Mouse (Mus musculus) hindbrain, embryonic 16.5 days (tissue): ENCODE results near the gene Sox4. TPM values are rescaled to one million over a fixed set of nuclear protein-coding genes. Genes with fewer than 3 reads are reported as not detected.

Experiments
- ATAC-seq: fragments of 200-750 bp; cut with Nextera tagmentation; 2 replicates; pipeline ENCODE4 v1.8.0; 2017; ENCODE audit warnings: moderate TSS enrichment, moderate library complexity
- H3K27ac ChIP-seq: fragments of 300-500 bp; sonication (generic); 2 replicates; pipeline ENCODE4 v1.5.1; 2014; ENCODE audit warnings: low read depth, mild to moderate bottlenecking, control low read depth, low read length, moderate library complexity
- H3K27me3 ChIP-seq: fragments of 300-500 bp; sonication (generic); replicated peaks from 2 replicates; pipeline ENCODE4 v1.6.1; 2014; ENCODE audit warnings: low read length; ENCODE audit not compliant: control insufficient read depth, insufficient read depth
- H3K36me3 ChIP-seq: fragments of 300-500 bp; sonication (generic); 2 replicates; pipeline ENCODE4 v1.6.1; 2014; ENCODE audit warnings: mild to moderate bottlenecking, low read length, moderate library complexity, mixed read lengths; ENCODE audit not compliant: control insufficient read depth, insufficient read depth
- H3K4me1 ChIP-seq: fragments of 300-500 bp; sonication (generic); 2 replicates; pipeline ENCODE4 v1.6.1; 2014; ENCODE audit warnings: low read depth, low read length; ENCODE audit not compliant: control insufficient read depth, insufficient read depth
- H3K4me2 ChIP-seq: fragments of 300-500 bp; sonication (generic); 2 replicates; pipeline ENCODE4 v1.6.1; 2014; ENCODE audit warnings: mild to moderate bottlenecking, low read length, control low read depth, moderate library complexity
- H3K4me3 ChIP-seq: fragments of 300-500 bp; sonication (generic); 2 replicates; pipeline ENCODE4 v1.5.1; 2014; ENCODE audit warnings: mild to moderate bottlenecking, low read length, control low read depth, moderate library complexity
- H3K9ac ChIP-seq: fragments of 300-500 bp; sonication (generic); 2 replicates; pipeline ENCODE4 v1.6.1; 2014; ENCODE audit warnings: low read depth, mild to moderate bottlenecking, control low read depth, low read length, moderate library complexity
- H3K9me3 ChIP-seq: fragments of 300-500 bp; sonication (generic); 2 replicates; pipeline ENCODE4 v1.6.1; 2014; ENCODE audit warnings: mild to moderate bottlenecking, low read length, moderate library complexity; ENCODE audit not compliant: control insufficient read depth
- WGBS: fragments of 180-500 bp; shearing (Covaris S2); extraction: QIAGEN DNeasy Blood & Tissue Kit; methylation state at CpG from one replicate; pipeline ENCODE4 v1.1.7; 2014; 5-methylcytosine and 5-hydroxymethylcytosine counted together
- polyA plus RNA-seq: library from polyadenylated mRNA; unstranded; fragments of >200 nt; fragmentation: Nextera tagmentation; extraction: Ambion mirVana; gene quantifications from 2 replicates; pipeline ENCODE4 v1.2.1, GENCODE M21; 2015

Gene Sox4
- polyA plus RNA-seq, result 65.4 and 105 TPM in 2 replicates

DNA sequence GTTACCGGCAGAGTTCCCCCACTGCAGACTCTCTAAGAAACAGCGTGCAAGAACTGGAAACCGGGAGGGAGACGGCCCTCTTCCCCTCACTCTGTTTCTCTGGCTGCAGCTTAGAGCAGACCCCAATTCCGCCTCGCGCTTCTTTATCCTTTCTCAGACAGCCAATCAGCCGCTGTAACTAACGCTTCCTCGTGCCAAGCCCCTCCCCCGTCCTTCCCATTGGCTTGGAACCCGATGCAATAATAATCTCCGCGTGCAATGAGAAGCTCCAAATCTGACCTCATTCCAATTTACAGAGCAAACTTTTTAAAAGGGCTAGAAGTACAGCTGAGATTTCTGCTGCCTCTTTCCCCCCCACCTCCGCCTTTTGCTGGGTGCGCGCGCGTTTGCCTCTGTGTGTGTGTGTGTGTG is at the start of gene Sox4:
Sox4 (minus strand) TSS at position 133 of the 411 bp plus-strand sequence.
- peak within 1 kb of the TSS; percentile 55 for H3K4me2 ChIP-seq
- 0% methylated on average over 19 of the region's 19 CpGs for WGBS

DNA sequence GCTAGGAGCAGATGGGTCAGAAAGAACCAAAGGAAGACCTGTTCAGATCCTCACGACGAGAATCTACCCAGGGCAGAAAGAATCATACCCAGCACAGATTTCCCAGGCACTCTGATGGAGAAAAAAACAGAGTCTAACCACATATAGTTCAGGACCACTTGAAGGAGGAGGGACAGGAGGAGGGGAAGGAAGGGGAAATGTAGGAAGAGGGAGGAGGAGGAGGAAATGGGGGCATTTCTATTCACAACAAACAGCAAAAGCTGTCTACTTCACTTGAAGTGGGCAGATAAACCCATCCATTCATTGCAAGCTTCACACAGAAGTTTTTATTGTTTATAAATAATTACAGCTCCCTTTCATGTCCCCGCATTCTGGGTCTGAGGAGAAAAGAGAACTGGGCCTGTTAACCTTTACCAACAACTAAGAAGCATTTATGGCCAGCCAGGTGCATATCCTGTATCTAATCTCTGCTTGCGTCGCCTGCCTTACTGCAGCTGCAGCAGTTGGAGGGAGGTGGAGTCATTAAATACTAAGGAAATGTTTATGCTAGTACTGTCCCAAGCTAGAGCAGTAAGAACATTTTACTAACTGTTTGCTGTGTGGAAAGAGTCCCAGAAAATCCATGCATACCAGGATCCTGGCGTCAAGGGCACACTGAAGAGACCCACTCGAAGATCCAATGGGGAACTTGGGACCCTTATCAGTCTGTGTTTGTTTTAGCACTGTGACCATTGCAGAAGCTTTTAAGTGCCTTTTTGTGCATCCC is 38.6 kb upstream of the Sox4 start:
- Histone ChIP-seq H3K4me1 (no peaks in the 10 kb centered on the region), H3K27ac (no peak overlapping the region), H3K4me3 (no peak overlapping the region), H3K27me3 (no peaks in the 10 kb centered on the region), H3K9ac (no peak overlapping the region), H3K4me2 (no peak overlapping the region), H3K9me3 (no peaks in the 10 kb centered on the region), H3K36me3 (no peaks in the 10 kb centered on the region)
- 77% methylated on average over 7 of the region's 7 CpGs for WGBS
- no peak for ATAC-seq

More for the DNA sequence above, at the start of gene Sox4:
- Histone ChIP-seq H3K9me3 (no peaks in the 10 kb centered on the region), H3K36me3 (no peaks in the 10 kb centered on the region), H3K4me1 (peaks cover 11% of the 10 kb centered on the region), H3K27ac (peak within 1 kb of the TSS; percentile 97), H3K27me3 (no peaks in the 10 kb centered on the region), H3K9ac (peak within 1 kb of the TSS; percentile 100), H3K4me3 (peak within 1 kb of the TSS; percentile 72)
- ATAC-seq, result peak; percentile 94

DNA sequence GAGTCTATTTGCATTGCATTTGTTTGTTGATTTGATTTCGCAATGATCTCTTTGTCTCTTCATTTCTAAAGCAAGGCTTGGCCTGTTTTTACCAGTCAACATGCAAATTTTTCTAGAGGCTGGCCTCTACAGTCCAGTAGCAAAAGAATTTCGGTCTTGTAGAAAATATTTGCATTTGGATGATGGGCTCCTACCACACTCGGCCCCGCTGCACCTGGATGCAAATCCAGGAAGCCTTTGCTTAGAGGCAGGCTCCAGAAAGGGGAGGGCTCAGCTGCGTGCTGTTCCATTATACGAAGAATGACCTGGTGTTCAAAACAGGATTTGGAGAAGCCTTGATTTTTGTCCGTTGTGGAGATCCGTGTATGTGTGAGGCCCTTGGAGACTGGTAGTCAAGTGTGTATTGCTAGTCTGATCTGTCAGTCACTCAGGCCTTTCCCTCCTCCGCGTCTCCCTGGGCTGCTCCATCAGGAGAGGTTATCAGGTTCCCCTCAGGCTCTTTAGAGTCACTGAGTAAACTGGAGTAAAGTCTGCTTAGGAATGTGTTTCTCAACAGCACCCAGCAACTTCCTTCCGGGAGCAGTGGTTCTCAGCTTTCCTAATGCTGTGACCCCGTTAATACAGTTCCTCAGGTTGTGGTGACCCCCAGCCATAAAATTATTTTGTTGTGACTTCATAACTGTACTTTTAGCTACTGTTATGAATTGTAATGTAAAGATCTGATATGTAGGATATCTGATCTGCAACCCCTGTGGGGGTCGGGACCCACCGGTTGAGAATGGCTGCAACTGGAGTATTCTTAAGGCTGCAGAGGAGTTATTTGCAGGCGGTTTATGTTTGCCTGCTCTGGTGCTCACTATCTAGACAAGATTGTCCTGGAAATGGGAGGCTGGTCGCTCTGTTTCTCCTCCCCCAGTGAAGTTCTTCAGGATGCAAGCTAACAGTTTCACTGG is 35.5 kb upstream of the Sox4 start:
- no peaks in the 10 kb centered on the region for H3K9me3 ChIP-seq
- H3K27ac ChIP-seq, result no peak overlapping the region
- ATAC-seq, result no peak
- no peak overlapping the region for H3K4me3 ChIP-seq
- 47% methylated on average over 16 of the region's 16 CpGs for WGBS
- H3K36me3 ChIP-seq, result no peaks in the 10 kb centered on the region
- no peaks in the 10 kb centered on the region for H3K4me1 ChIP-seq
- H3K27me3 ChIP-seq, result no peaks in the 10 kb centered on the region
- no peak overlapping the region for H3K4me2 ChIP-seq
- H3K9ac ChIP-seq, result no peak overlapping the region

DNA sequence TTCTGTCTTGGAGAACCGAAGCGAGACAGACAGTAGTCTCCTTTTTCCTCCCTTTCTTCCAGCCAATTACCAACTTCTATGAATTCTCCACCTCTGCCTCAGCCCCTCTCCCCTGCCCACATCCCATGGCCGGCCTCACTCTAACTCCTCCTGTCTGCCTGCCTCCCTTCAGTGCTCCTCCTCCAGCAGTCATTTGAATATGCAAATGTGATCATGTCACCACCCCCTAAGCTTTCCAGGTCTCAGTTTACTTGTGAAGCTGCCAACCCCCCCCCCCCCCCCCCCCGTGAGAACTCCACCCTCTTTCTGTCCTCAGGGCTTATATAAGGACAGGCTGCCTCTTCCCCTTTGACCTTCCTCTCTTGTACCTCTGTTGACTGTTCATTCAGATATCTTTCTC is 27.2 kb upstream of the Sox4 start:
- Histone ChIP-seq H3K4me2 (no peak overlapping the region), H3K27ac (no peak overlapping the region), H3K27me3 (no peaks in the 10 kb centered on the region), H3K4me1 (no peaks in the 10 kb centered on the region), H3K9ac (no peak overlapping the region), H3K36me3 (no peaks in the 10 kb centered on the region), H3K9me3 (no peaks in the 10 kb centered on the region), H3K4me3 (no peak overlapping the region)
- 48% methylated on average over 4 of the region's 4 CpGs for WGBS
- ATAC-seq, result no peak

DNA sequence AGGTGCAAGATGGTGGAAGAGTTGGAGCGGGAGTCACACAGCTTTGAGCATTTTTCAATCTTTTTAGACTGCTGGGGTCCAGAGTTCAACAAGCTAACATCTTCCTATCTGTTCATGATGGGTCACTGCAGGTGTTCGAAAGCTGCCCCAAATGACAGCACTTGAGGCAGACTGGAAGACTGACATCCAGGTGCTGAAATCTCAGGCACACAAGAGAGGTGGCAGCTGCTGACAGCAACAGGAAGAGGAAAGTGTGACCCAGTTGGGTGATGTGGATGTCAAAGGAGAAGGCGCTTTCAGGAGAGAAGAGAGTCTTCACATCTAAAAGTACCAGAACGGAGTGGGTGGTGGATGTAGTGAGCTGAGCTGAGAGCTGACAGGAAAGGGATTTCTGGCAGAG is 21.5 kb upstream of the Sox4 start:
- H3K27ac ChIP-seq, result no peak overlapping the region
- WGBS, result 90% methylated on average over 4 of the region's 4 CpGs
- H3K27me3 ChIP-seq, result no peaks in the 10 kb centered on the region
- no peak overlapping the region for H3K4me3 ChIP-seq
- no peaks in the 10 kb centered on the region for H3K36me3 ChIP-seq
- no peaks in the 10 kb centered on the region for H3K4me1 ChIP-seq
- H3K9me3 ChIP-seq, result no peaks in the 10 kb centered on the region
- H3K9ac ChIP-seq, result no peak overlapping the region
- H3K4me2 ChIP-seq, result no peak overlapping the region
- no peak for ATAC-seq

DNA sequence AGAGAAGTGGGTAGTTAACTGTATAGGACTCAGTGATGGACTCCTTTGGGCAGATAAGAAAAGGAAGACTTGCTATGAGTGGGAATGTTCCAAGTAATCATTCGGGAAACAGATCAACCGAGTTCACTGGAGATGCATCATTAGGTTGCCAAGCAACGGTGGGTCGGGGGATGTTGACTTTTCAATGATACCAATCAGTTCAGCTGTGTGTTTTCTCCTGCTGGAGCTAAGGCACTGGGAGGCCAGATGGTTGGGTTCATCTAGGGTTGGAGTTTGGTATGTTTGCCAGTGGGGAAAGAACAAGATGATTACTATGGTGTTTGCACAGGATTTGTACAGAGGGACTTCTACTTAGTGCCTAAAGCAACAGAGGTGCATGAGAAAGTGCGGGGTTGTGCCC is 21.1 kb upstream of the Sox4 start:
- 49% methylated on average over 5 of the region's 5 CpGs for WGBS
- no peak for ATAC-seq
- H3K4me2 ChIP-seq, result no peak overlapping the region

DNA sequence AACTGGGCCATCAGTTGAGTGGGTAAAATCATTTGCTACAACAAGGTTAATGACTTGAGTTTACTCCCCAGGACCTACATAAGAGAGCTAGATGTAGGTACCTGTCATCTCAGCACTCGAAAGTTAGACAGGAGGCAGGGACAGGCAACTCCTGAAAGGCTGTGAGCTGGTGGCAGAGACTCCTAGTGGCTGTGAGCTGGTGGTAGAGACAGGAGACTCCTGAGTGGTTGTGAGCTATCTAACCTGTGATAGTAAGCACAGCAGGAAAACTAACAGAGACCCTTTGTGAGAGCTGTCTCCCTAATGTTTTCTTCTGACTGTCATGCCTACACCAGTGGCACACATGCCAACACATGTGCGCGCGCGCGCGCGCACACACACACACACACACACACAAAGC is 7.4 kb upstream of the Sox4 start:
- H3K27me3 ChIP-seq, result no peaks in the 10 kb centered on the region
- WGBS, result 99% methylated on average over 8 of the region's 8 CpGs
- ATAC-seq, result no peak
- no peak overlapping the region for H3K27ac ChIP-seq
- no peaks in the 10 kb centered on the region for H3K36me3 ChIP-seq
- H3K4me1 ChIP-seq, result peaks cover 4% of the 10 kb centered on the region
- H3K9ac ChIP-seq, result no peak overlapping the region
- H3K4me2 ChIP-seq, result no peak overlapping the region
- no peak overlapping the region for H3K4me3 ChIP-seq
- no peaks in the 10 kb centered on the region for H3K9me3 ChIP-seq

More for the DNA sequence above, 21.1 kb upstream of the Sox4 start:
- Histone ChIP-seq H3K9ac (no peak overlapping the region), H3K27ac (no peak overlapping the region), H3K36me3 (no peaks in the 10 kb centered on the region), H3K4me3 (no peak overlapping the region), H3K9me3 (no peaks in the 10 kb centered on the region), H3K4me1 (no peaks in the 10 kb centered on the region), H3K27me3 (no peaks in the 10 kb centered on the region)

DNA sequence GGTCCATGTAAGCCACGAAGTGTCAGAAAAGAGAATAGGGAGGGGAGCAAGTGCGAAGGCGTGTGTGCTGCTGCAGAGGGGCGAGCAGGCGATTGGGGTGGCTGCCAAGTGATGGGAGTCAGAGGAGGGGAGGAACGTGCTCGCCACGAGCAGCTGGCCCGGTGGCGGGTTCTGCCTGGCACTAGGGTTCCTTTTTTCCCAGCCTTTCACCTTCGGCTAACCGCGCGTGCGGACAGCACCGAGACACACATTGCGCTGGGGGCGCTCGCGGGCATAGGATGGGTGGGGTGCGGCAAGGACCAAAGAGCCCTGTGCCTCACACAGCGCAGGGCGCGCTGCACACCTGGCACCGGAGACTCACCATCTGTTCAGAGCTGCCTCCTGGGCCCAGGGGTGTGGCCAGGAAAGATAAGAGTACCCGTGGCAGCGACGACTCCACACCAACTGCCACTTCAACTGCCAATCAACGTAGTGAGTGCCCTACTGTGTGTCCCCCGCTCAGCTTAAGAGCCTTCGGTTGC is 6.0 kb upstream of the Sox4 start:
- Histone ChIP-seq H3K4me3 (peak overlapping the region; percentile 68), H3K9ac (peak overlapping the region; percentile 78), H3K36me3 (no peaks in the 10 kb centered on the region), H3K4me2 (peak overlapping the region; percentile 91), H3K27ac (peak overlapping the region; percentile 93), H3K27me3 (no peaks in the 10 kb centered on the region), H3K9me3 (no peaks in the 10 kb centered on the region), H3K4me1 (peaks cover 7% of the 10 kb centered on the region)
- WGBS, result under 1% methylated on average over 31 of the region's 31 CpGs
- ATAC-seq, result peak; percentile 87

DNA sequence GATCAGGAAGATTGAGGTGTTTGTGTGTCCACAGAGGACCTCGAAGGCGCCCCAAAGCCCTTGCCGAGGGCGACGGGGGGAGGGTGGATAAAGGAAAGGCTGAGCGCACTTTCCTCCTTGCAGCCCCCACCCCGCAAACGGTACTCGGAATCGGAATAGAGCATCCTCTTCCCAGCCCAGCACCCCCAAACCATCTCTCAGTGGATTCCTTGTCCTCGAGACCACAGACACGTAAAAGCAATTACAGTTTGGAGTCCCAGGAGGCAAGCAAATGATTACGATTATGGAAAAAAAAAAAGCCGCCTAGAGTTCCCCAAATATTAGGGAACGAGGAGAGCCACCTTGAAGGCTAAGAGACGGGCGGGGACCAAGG is 5.5 kb upstream of the Sox4 start:
- H3K36me3 ChIP-seq, result no peaks in the 10 kb centered on the region
- peak overlapping the region; percentile 93 for H3K27ac ChIP-seq
- ATAC-seq, result no peak
- peaks cover 11% of the 10 kb centered on the region for H3K4me1 ChIP-seq
- H3K4me3 ChIP-seq, result peak overlapping the region; percentile 68
- 0% methylated on average over 17 of the region's 17 CpGs for WGBS
- H3K9ac ChIP-seq, result peak overlapping the region; percentile 78
- no peaks in the 10 kb centered on the region for H3K27me3 ChIP-seq
- no peaks in the 10 kb centered on the region for H3K9me3 ChIP-seq
- H3K4me2 ChIP-seq, result peak overlapping the region; percentile 91
